Mouse (Mus musculus): ENCODE measurements around the gene Samhd1.

GRCm38 (mm10) chr2:157052448-157052847, 82.6 kb downstream of the Samhd1 start:
- TF ChIP-seq GATA1 (IDR thresholded peaks at IDR 0.05; ENCODE audit: low read length) (no peak), TAL1 (IDR thresholded peaks at IDR 0.05; ENCODE audit: low read length) (no peak)

Measured in erythroblast, embryonic 14.5 days (primary cell).